Mouse (Mus musculus) lung, embryonic 16.5 days (tissue): ENCODE results near the gene Gng12. TPM values are rescaled to one million over a fixed set of nuclear protein-coding genes. Genes with fewer than 3 reads are reported as not detected.
"Not testable (repeated sequence)": the region's sequence is repeated elsewhere in the genome, so short reads cannot be mapped to it uniquely, and the experiment has no call there.

Source experiments
- ATAC-seq: fragments of 200-750 bp; cut with Nextera tagmentation; 2 replicates; pipeline ENCODE4 v1.8.0; 2017; ENCODE audit warnings: low read depth, mild to moderate bottlenecking, moderate library complexity
- H3K27ac ChIP-seq: fragments of 300-500 bp; sonication (generic); 2 replicates; pipeline ENCODE4 v1.5.1; 2014; ENCODE audit warnings: mild to moderate bottlenecking, control low read depth, low read length
- H3K27me3 ChIP-seq: fragments of 300-500 bp; sonication (generic); 2 replicates; pipeline ENCODE4 v1.6.1; 2014; ENCODE audit warnings: low read depth, low read length, mixed read lengths; ENCODE audit not compliant: control insufficient read depth, insufficient read depth
- H3K36me3 ChIP-seq: fragments of 300-500 bp; sonication (generic); 2 replicates; pipeline ENCODE4 v1.6.1; 2014; ENCODE audit warnings: low read length; ENCODE audit not compliant: control insufficient read depth, insufficient read depth
- H3K4me1 ChIP-seq: fragments of 300-500 bp; sonication (generic); replicated peaks from 2 replicates; pipeline ENCODE4 v1.6.1; 2014; ENCODE audit warnings: low read length, mixed read lengths; ENCODE audit not compliant: control insufficient read depth, insufficient read depth
- H3K4me2 ChIP-seq: fragments of 300-500 bp; sonication (generic); 2 replicates; pipeline ENCODE4 v1.6.1; 2014; ENCODE audit warnings: low read depth, low read length, control low read depth
- H3K4me3 ChIP-seq: fragments of 300-500 bp; sonication (generic); 2 replicates; pipeline ENCODE4 v1.5.1; 2014; ENCODE audit warnings: mild to moderate bottlenecking, low read length, control low read depth
- H3K9ac ChIP-seq: fragments of 300-500 bp; sonication (generic); 2 replicates; pipeline ENCODE4 v1.6.1; 2014; ENCODE audit warnings: low read length, control low read depth
- H3K9me3 ChIP-seq: fragments of 300-500 bp; sonication (generic); 2 replicates; pipeline ENCODE4 v1.6.1; 2016; ENCODE audit warnings: low read length; ENCODE audit not compliant: control insufficient read depth
- WGBS: fragments of 180-500 bp; shearing (Covaris S2); extraction: QIAGEN DNeasy Blood & Tissue Kit; methylation state at CpG from one replicate; pipeline ENCODE4 v1.1.7; 2014; 5-methylcytosine and 5-hydroxymethylcytosine counted together
- polyA plus RNA-seq: library from polyadenylated mRNA; unstranded; fragments of >200 nt; fragmentation: Nextera tagmentation; extraction: Ambion mirVana; gene quantifications from 2 replicates; pipeline ENCODE4 v1.2.1, GENCODE M21; 2015

Gng12 gene
- polyA plus RNA-seq: 93.8 and 96.4 TPM in 2 replicates

- Histone ChIP-seq H3K9ac (peak within 1 kb of the TSS; percentile 93), H3K27me3 (no peaks in the 10 kb centered on the region), H3K4me1 (peaks cover 19% of the 10 kb centered on the region), H3K27ac (peak within 1 kb of the TSS; percentile 85), H3K4me3 (peak within 1 kb of the TSS; percentile 93), H3K4me2 (peak within 1 kb of the TSS; percentile 87), H3K36me3 (no peaks in the 10 kb centered on the region), H3K9me3 (no peaks in the 10 kb centered on the region)
- ATAC-seq: peak; percentile 96
- under 1% methylated on average over 61 of the region's 98 CpGs for WGBS
Measured at GRCm38 (mm10) chr6:66896119-66896920, at the start of gene Gng12. Gene Gng12 (plus strand): TSS chr6:66896397.

GRCm38 (mm10) chr6:66848936-66849335 is 47.3 kb upstream of the Gng12 start:
- no peaks in the 10 kb centered on the region for H3K9me3 ChIP-seq
- no peaks in the 10 kb centered on the region for H3K27me3 ChIP-seq
- no peak overlapping the region for H3K4me3 ChIP-seq
- no peaks in the 10 kb centered on the region for H3K4me1 ChIP-seq
- H3K9ac ChIP-seq: no peak overlapping the region
- H3K27ac ChIP-seq: no peak overlapping the region
- no peak for ATAC-seq
- no peak overlapping the region for H3K4me2 ChIP-seq
- H3K36me3 ChIP-seq: no peaks in the 10 kb centered on the region
- WGBS: 11% methylated on average over 4 of the region's 4 CpGs

- H3K9ac ChIP-seq: no peak overlapping the region
- H3K4me3 ChIP-seq: no peak overlapping the region
- H3K27ac ChIP-seq: no peak overlapping the region
- H3K36me3 ChIP-seq: no peaks in the 10 kb centered on the region
- no peaks in the 10 kb centered on the region for H3K4me1 ChIP-seq
- no peak for ATAC-seq
- no peak overlapping the region for H3K4me2 ChIP-seq
- no peaks in the 10 kb centered on the region for H3K9me3 ChIP-seq
- no peaks in the 10 kb centered on the region for H3K27me3 ChIP-seq
Measured at GRCm38 (mm10) chr6:66856236-66856635, 40.0 kb upstream of the Gng12 start.

- no peak overlapping the region for H3K9ac ChIP-seq
- no peaks in the 10 kb centered on the region for H3K36me3 ChIP-seq
- H3K4me2 ChIP-seq: no peak overlapping the region
- no peak for ATAC-seq
- H3K9me3 ChIP-seq: no peaks in the 10 kb centered on the region
- no peak overlapping the region for H3K27ac ChIP-seq
- H3K4me1 ChIP-seq: no peaks in the 10 kb centered on the region
- 70% methylated on average over 1 of the region's 1 CpGs for WGBS
- H3K4me3 ChIP-seq: no peak overlapping the region
- H3K27me3 ChIP-seq: no peaks in the 10 kb centered on the region
Measured at GRCm38 (mm10) chr6:66858356-66858755, 37.8 kb upstream of the Gng12 start.

- H3K27ac ChIP-seq: no peak overlapping the region
- H3K9me3 ChIP-seq: no peaks in the 10 kb centered on the region
- no peak overlapping the region for H3K4me2 ChIP-seq
- no peaks in the 10 kb centered on the region for H3K27me3 ChIP-seq
- H3K4me1 ChIP-seq: no peaks in the 10 kb centered on the region
- H3K9ac ChIP-seq: no peak overlapping the region
- H3K36me3 ChIP-seq: no peaks in the 10 kb centered on the region
- no peak for ATAC-seq
- no peak overlapping the region for H3K4me3 ChIP-seq
Measured at GRCm38 (mm10) chr6:66859391-66859790, 36.8 kb upstream of the Gng12 start.

- H3K9me3 ChIP-seq: no peaks in the 10 kb centered on the region
- no peaks in the 10 kb centered on the region for H3K36me3 ChIP-seq
- H3K27ac ChIP-seq: no peak overlapping the region
- H3K27me3 ChIP-seq: no peaks in the 10 kb centered on the region
- WGBS: 63% methylated on average over 2 of the region's 2 CpGs
- no peaks in the 10 kb centered on the region for H3K4me1 ChIP-seq
- H3K9ac ChIP-seq: no peak overlapping the region
- ATAC-seq: no peak
- no peak overlapping the region for H3K4me3 ChIP-seq
- no peak overlapping the region for H3K4me2 ChIP-seq
Measured at GRCm38 (mm10) chr6:66864463-66864862, 31.7 kb upstream of the Gng12 start.

GRCm38 (mm10) chr6:66866295-66866694 is 29.9 kb upstream of the Gng12 start:
- no peaks in the 10 kb centered on the region for H3K27me3 ChIP-seq
- ATAC-seq: no peak
- 92% methylated on average over 1 of the region's 1 CpGs for WGBS

GRCm38 (mm10) chr6:66877048-66877447 is 19.1 kb upstream of the Gng12 start:
- WGBS: 93% methylated on average over 12 of the region's 13 CpGs
- ATAC-seq: not testable (repeated sequence)

More at GRCm38 (mm10) chr6:66866295-66866694, 29.9 kb upstream of the Gng12 start:
- H3K9me3 ChIP-seq: no peaks in the 10 kb centered on the region
- no peak overlapping the region for H3K9ac ChIP-seq
- no peak overlapping the region for H3K4me2 ChIP-seq
- H3K4me1 ChIP-seq: no peaks in the 10 kb centered on the region
- no peak overlapping the region for H3K27ac ChIP-seq
- no peak overlapping the region for H3K4me3 ChIP-seq
- no peaks in the 10 kb centered on the region for H3K36me3 ChIP-seq

GRCm38 (mm10) chr6:66890349-66891158 is 5.6 kb upstream of the Gng12 start:
- H3K27ac ChIP-seq: no peak overlapping the region
- ATAC-seq: no peak
- WGBS: 88% methylated on average over 3 of the region's 3 CpGs
- H3K4me3 ChIP-seq: no peak overlapping the region
- no peak overlapping the region for H3K4me2 ChIP-seq
- no peaks in the 10 kb centered on the region for H3K36me3 ChIP-seq
- no peaks in the 10 kb centered on the region for H3K27me3 ChIP-seq
- no peaks in the 10 kb centered on the region for H3K9me3 ChIP-seq
- H3K9ac ChIP-seq: no peak overlapping the region
- H3K4me1 ChIP-seq: no peaks in the 10 kb centered on the region

More at GRCm38 (mm10) chr6:66877048-66877447, 19.1 kb upstream of the Gng12 start:
- H3K9me3 ChIP-seq, H3K4me3 ChIP-seq, H3K4me2 ChIP-seq, H3K36me3 ChIP-seq, H3K27ac ChIP-seq, H3K27me3 ChIP-seq, H3K9ac ChIP-seq, H3K4me1 ChIP-seq: not testable (repeated sequence)
